Mouse (Mus musculus): ENCODE measurements around the gene Tjap1.

DNA sequence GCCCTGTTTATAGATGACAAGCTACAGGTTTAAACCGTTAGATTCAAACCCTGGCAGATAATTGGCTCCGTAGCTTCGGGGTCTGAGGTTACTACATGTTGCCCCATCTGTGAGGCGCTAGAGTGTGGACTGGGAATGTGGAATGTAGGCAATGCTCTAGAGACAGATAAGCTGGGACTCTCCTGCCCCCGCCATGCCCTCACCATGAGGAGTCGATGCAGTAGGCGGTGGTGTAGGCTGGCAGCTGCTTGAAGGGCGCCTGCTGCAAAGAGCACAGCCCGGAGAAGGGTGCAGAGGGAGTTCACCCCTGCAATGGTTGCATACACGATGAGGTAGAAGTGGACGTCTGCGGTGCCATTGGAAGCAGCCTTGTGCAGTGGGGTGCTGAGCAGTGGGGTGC lies 27.0 kb upstream of the Tjap1 start:
- TF ChIP-seq CEBPB (IDR thresholded peaks at IDR 0.05; ENCODE audit: insufficient read depth, poor library complexity, severe bottlenecking) (no peak), POLR2A (IDR thresholded peaks at IDR 0.05; ENCODE audit: insufficient read length, low read depth) (no peak), E2F4 (IDR thresholded peaks at IDR 0.05; ENCODE audit: insufficient read depth) (no peak), TCF12 (IDR thresholded peaks at IDR 0.05; ENCODE audit: insufficient read depth, poor library complexity, severe bottlenecking) (no peak), TCF3 (IDR thresholded peaks at IDR 0.05; ENCODE audit: insufficient read length, low read depth) (no peak), POLR2AphosphoS2 (IDR thresholded peaks at IDR 0.05; ENCODE audit: insufficient read length, low read depth) (no peak), MYOD1 (IDR thresholded peaks at IDR 0.05; ENCODE audit: control insufficient read depth in 1 of 3, insufficient read length in 2 of 3, low read depth in 2 of 3) (peak in 1 of 3 experiments; percentile 50), MAX (IDR thresholded peaks at IDR 0.05; ENCODE audit: low read depth) (no peak), MYOG (IDR thresholded peaks at IDR 0.05; ENCODE audit: control insufficient read depth in 1 of 3, insufficient read depth in 1 of 3, insufficient read length in 2 of 3, low read depth in 2 of 3) (peak in 2 of 3 experiments; percentile 46 to 69), USF1 (IDR thresholded peaks at IDR 0.05; ENCODE audit: low read depth) (no peak), REST (IDR thresholded peaks at IDR 0.05; ENCODE audit: insufficient read depth, insufficient read length) (no peak)

All from myocyte (in vitro differentiated cells).